Mouse (Mus musculus) heart, postnatal 0 days (tissue): ENCODE results near the gene Ric1.

Source experiments
- CTCF ChIP-seq: IDR thresholded peaks from 2 replicates; pipeline ENCODE4 v1.5.1; 2016; ENCODE audit warnings: antibody characterized with exemption, control low read depth, low read depth
- EP300 ChIP-seq: IDR thresholded peaks from 2 replicates; pipeline ENCODE4 v1.6.1; 2016; ENCODE audit warnings: antibody characterized with exemption, low read depth

DNA sequence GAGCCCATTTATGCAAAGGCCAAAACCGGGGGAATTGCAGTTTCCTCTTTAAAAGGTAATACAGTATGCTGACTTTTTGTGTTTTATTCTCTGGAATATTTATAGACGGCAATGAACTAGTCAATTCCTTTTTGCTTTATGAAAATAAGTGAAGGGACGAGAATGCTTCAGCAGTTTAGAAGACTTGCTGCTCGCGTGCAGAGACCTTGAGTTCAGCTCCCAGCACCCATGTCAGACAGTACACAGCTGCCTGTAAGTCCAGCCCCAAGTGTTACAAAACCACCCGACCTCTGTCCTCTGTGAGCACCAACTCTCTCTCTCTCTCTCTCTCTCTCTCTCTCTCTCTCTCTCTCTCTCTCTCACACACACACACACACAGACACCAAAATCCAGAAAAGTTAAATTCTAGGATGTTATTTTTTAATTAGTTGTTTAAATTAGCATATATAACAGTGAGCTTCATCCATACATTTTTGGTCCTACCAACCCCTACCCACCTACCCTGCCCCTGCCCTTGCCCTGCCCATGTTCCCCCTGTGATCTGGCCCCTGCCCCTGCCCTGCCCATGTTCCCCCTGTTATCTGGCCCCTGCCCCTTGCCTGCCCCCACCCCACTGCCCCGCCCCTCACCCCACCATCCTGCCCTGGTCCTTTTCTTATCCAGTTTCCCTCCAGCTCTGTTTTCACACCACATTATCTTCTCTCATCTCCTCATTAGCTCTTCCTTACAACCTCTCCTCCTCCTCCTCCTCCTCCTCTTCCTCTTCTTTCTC, 25.1 kb upstream of the Ric1 start:
- no peak for TF ChIP-seq EP300
- TF ChIP-seq CTCF = no peak
